Mouse (Mus musculus): ENCODE measurements around the gene Pard3. TPM values are rescaled to one million over a fixed set of nuclear protein-coding genes. Genes with fewer than 3 reads are reported as not detected.
A peak's percentile ranks its signal among the peaks of the same experiment; 100 is the strongest.

Gene Pard3
- total RNA-seq, 2 experiments from 2014 or later = not detected

GRCm38 (mm10) chr8:127461173-127461572 is 397.5 kb downstream of the Pard3 start:
- no peak for ATAC-seq (replicated peaks; ENCODE audit: poor library complexity)

- ATAC-seq (replicated peaks; ENCODE audit: poor library complexity) = no peak
Measured at GRCm38 (mm10) chr8:127462378-127462935, 398.8 kb downstream of the Pard3 start.

- no peak for ATAC-seq (replicated peaks; ENCODE audit: poor library complexity)
Measured at GRCm38 (mm10) chr8:127464300-127464699, 400.6 kb downstream of the Pard3 start.

GRCm38 (mm10) chr8:127472204-127472603 is 408.5 kb downstream of the Pard3 start:
- no peak for ATAC-seq (replicated peaks; ENCODE audit: poor library complexity)

GRCm38 (mm10) chr8:127480003-127480402 is 416.3 kb downstream of the Pard3 start:
- ATAC-seq (replicated peaks; ENCODE audit: poor library complexity) = no peak

- ATAC-seq (replicated peaks; ENCODE audit: poor library complexity) = no peak
Measured at GRCm38 (mm10) chr8:127485618-127486017, 421.9 kb downstream of the Pard3 start.

GRCm38 (mm10) chr8:127491963-127492362 is 428.3 kb downstream of the Pard3 start:
- ATAC-seq (replicated peaks; ENCODE audit: poor library complexity) = no peak

- 0 out of 2 replicates have a peak, but pooled peaks have one; percentile 33 for ATAC-seq (replicated peaks; ENCODE audit: poor library complexity)
Measured at GRCm38 (mm10) chr8:127495226-127495780, 431.6 kb downstream of the Pard3 start.

GRCm38 (mm10) chr8:127498997-127499719 is 435.5 kb downstream of the Pard3 start:
- no peak for ATAC-seq (replicated peaks; ENCODE audit: poor library complexity)

- peak; percentile 49 for ATAC-seq (replicated peaks; ENCODE audit: poor library complexity)
Measured at GRCm38 (mm10) chr8:127499720-127500114, 436.0 kb downstream of the Pard3 start.

GRCm38 (mm10) chr8:127500206-127500605 is 436.5 kb downstream of the Pard3 start:
- ATAC-seq (replicated peaks; ENCODE audit: poor library complexity) = peak; percentile 76

GRCm38 (mm10) chr8:127501756-127502155 is 438.1 kb downstream of the Pard3 start:
- ATAC-seq (replicated peaks; ENCODE audit: poor library complexity) = peak; percentile 21

- peak; percentile 45 for ATAC-seq (replicated peaks; ENCODE audit: poor library complexity)
Measured at GRCm38 (mm10) chr8:127505286-127505685, 441.6 kb downstream of the Pard3 start.

- peak; percentile 57 for ATAC-seq (replicated peaks; ENCODE audit: poor library complexity)
Measured at GRCm38 (mm10) chr8:127506336-127506735, 442.6 kb downstream of the Pard3 start.

- ATAC-seq (replicated peaks; ENCODE audit: poor library complexity) = no peak
Measured at GRCm38 (mm10) chr8:127511341-127511740, 447.6 kb downstream of the Pard3 start.

GRCm38 (mm10) chr8:127512001-127512573 is 448.4 kb downstream of the Pard3 start:
- no peak for ATAC-seq (replicated peaks; ENCODE audit: poor library complexity)

GRCm38 (mm10) chr8:127512580-127512979 is 448.9 kb downstream of the Pard3 start:
- no peak for ATAC-seq (replicated peaks; ENCODE audit: poor library complexity)

GRCm38 (mm10) chr8:127514810-127515735 is 451.4 kb downstream of the Pard3 start:
- peak; percentile 60 for ATAC-seq (replicated peaks; ENCODE audit: poor library complexity)

GRCm38 (mm10) chr8:127516043-127516442 is 452.4 kb downstream of the Pard3 start:
- ATAC-seq (replicated peaks; ENCODE audit: poor library complexity) = peak; percentile 69

GRCm38 (mm10) chr8:127525673-127526072 is 462.0 kb downstream of the Pard3 start:
- ATAC-seq (replicated peaks; ENCODE audit: poor library complexity) = no peak

GRCm38 (mm10) chr8:127528315-127528714 is 464.6 kb downstream of the Pard3 start:
- ATAC-seq (replicated peaks; ENCODE audit: poor library complexity) = no peak

All from megakaryocyte progenitor cell, adult 5-6 weeks (primary cell).